In genomic region chr13:93838431-93839136, GRCm38 (mm10) we compare ENCODE assay signal across 9 mouse cellular contexts.
A peak's percentile ranks its signal among the peaks of the same experiment; 100 is the strongest.
DNase-seq lines count a peak whose midpoint lies in the region; ATAC-seq lines count a peak whose summit lies in the region.
"Had no signal": no experiment of that assay in that cellular context is flagged by ENCODE, and none has a peak within 500 bp of the region (broad histone marks: within the 10 kb centered on the region; RNA-seq: fewer than 3 reads in every experiment).

No protein-coding gene starts in this region.

- peaks cover 43% of the 10 kb centered on the region for H3K4me1 ChIP-seq in heart, embryonic 13.5 days
- H3K4me1 ChIP-seq in embryonic facial prominence, embryonic 11.5 days (ENCODE audit: control insufficient read depth, insufficient read depth, low read length) = no peaks in the 10 kb centered on the region; the same call in 1 of the 2 replicates
- peaks cover 9% of the 10 kb centered on the region for H3K4me1 ChIP-seq in hindbrain, embryonic 16.5 days (ENCODE audit: control insufficient read depth, insufficient read depth, low read depth, low read length)
- peaks cover 16% of the 10 kb centered on the region for H3K4me1 ChIP-seq in midbrain, embryonic 16.5 days (ENCODE audit: control insufficient read depth, insufficient read depth, low read length)

- 47% methylated on average over 8 of the region's 8 CpGs for WGBS in heart, embryonic 13.5 days
- WGBS in embryonic facial prominence, embryonic 11.5 days = 25% methylated on average over 8 of the region's 8 CpGs
- WGBS in hindbrain, embryonic 16.5 days = 46% methylated on average over 8 of the region's 8 CpGs
- WGBS in midbrain, embryonic 16.5 days = 54% methylated on average over 8 of the region's 8 CpGs

- DNase-seq in heart, postnatal 4 days = no peak
- DNase-seq in embryonic facial prominence, embryonic 11.5 days (ENCODE audit: low spot score) = no peak
- no peak for DNase-seq in urinary bladder, postnatal 10 days (ENCODE audit: low spot score)
- no peak for DNase-seq in frontal cortex, adult 2 months (ENCODE audit: extremely low spot score in 1 of 2, low spot score in 1 of 2)
- no peak for DNase-seq in left cerebral cortex, adult 9 months (ENCODE audit: low spot score in 2 of 2)
- DNase-seq: liver, embryonic 13.5 days had no signal

- no peaks in the 10 kb centered on the region for H3K36me3 ChIP-seq in heart, embryonic 13.5 days
- no peaks in the 10 kb centered on the region for H3K36me3 ChIP-seq in embryonic facial prominence, embryonic 11.5 days (replicated peaks; ENCODE audit: control insufficient read depth, insufficient read depth, low read depth, low read length)
- no peaks in the 10 kb centered on the region for H3K36me3 ChIP-seq in hindbrain, embryonic 16.5 days (ENCODE audit: control insufficient read depth, insufficient read depth, low read length)
- no peaks in the 10 kb centered on the region for H3K36me3 ChIP-seq in midbrain, embryonic 16.5 days (ENCODE audit: control insufficient read depth, insufficient read depth, low read length)
- H3K36me3 ChIP-seq: liver, embryonic 13.5 days had no signal

- H3K4me2 ChIP-seq in heart, embryonic 13.5 days = peak overlapping the region; percentile 46
- H3K4me2 ChIP-seq in embryonic facial prominence, embryonic 11.5 days (ENCODE audit: low read depth, low read length) = no peak overlapping the region
- no peak overlapping the region for H3K4me2 ChIP-seq in hindbrain, embryonic 16.5 days (ENCODE audit: low read length)
- H3K4me2 ChIP-seq in midbrain, embryonic 16.5 days (ENCODE audit: low read length) = no peak overlapping the region
- H3K4me2 ChIP-seq: liver, embryonic 13.5 days had no signal

- ATAC-seq in heart, embryonic 13.5 days (ENCODE audit: extremely low read depth, insufficient number of reproducible peaks, low FRiP score, low TSS enrichment) = no peak
- ATAC-seq in embryonic facial prominence, embryonic 11.5 days (replicated peaks; ENCODE audit: insufficient number of reproducible peaks, low FRiP score, low TSS enrichment, low read depth) = no peak
- ATAC-seq in hindbrain, embryonic 16.5 days = no peak
- no peak for ATAC-seq in midbrain, embryonic 16.5 days

- no peak overlapping the region for H3K4me3 ChIP-seq in heart, embryonic 13.5 days
- no peak overlapping the region for H3K4me3 ChIP-seq in embryonic facial prominence, embryonic 11.5 days (ENCODE audit: low read depth, low read length)
- H3K4me3 ChIP-seq in hindbrain, embryonic 16.5 days (ENCODE audit: low read length) = no peak overlapping the region
- no peak overlapping the region for H3K4me3 ChIP-seq in midbrain, embryonic 16.5 days (ENCODE audit: low read depth, low read length)
- H3K4me3 ChIP-seq: liver, embryonic 13.5 days had no signal

- H3K27ac ChIP-seq in heart, embryonic 13.5 days (replicated peaks) = peak overlapping the region; percentile 84
- peak overlapping the region; percentile 52 for H3K27ac ChIP-seq in embryonic facial prominence, embryonic 11.5 days (replicated peaks; ENCODE audit: low read depth, low read length)
- peak overlapping the region; percentile 76 for H3K27ac ChIP-seq in hindbrain, embryonic 16.5 days (ENCODE audit: low read depth, low read length)
- peak overlapping the region; percentile 70 for H3K27ac ChIP-seq in midbrain, embryonic 16.5 days (ENCODE audit: low read length)
- H3K27ac ChIP-seq: liver, embryonic 13.5 days had no signal

- H3K27me3 ChIP-seq in heart, embryonic 13.5 days (replicated peaks) = no peaks in the 10 kb centered on the region
- no peaks in the 10 kb centered on the region for H3K27me3 ChIP-seq in embryonic facial prominence, embryonic 11.5 days (ENCODE audit: control insufficient read depth, insufficient read depth, low read length)
- no peaks in the 10 kb centered on the region for H3K27me3 ChIP-seq in hindbrain, embryonic 16.5 days (replicated peaks; ENCODE audit: control insufficient read depth, insufficient read depth, low read length)
- H3K27me3 ChIP-seq in midbrain, embryonic 16.5 days (ENCODE audit: control insufficient read depth, insufficient read depth, low read depth, low read length) = no peaks in the 10 kb centered on the region
- H3K27me3 ChIP-seq: liver, embryonic 13.5 days had no signal

- H3K9me3 ChIP-seq in heart, embryonic 13.5 days = no peaks in the 10 kb centered on the region
- no peaks in the 10 kb centered on the region for H3K9me3 ChIP-seq in embryonic facial prominence, embryonic 11.5 days (replicated peaks; ENCODE audit: control insufficient read depth, low read length)
- 0 out of 2 replicates have a peak, but pooled peaks cover 4% of the 10 kb centered on the region for H3K9me3 ChIP-seq in hindbrain, embryonic 16.5 days (ENCODE audit: control insufficient read depth, low read length)
- no peaks in the 10 kb centered on the region; the same call in 1 of the 2 replicates for H3K9me3 ChIP-seq in midbrain, embryonic 16.5 days (replicated peaks; ENCODE audit: control insufficient read depth, low read length, poor library complexity, severe bottlenecking)
- H3K9me3 ChIP-seq: liver, embryonic 13.5 days had no signal

- H3K9ac ChIP-seq in heart, embryonic 13.5 days = peak overlapping the region; percentile 56
- H3K9ac ChIP-seq in embryonic facial prominence, embryonic 11.5 days (replicated peaks; ENCODE audit: low read length) = no peak overlapping the region
- H3K9ac ChIP-seq in hindbrain, embryonic 16.5 days (ENCODE audit: low read depth, low read length) = no peak overlapping the region; the same call in 1 of the 2 replicates
- peak overlapping the region; percentile 1; the same call in 1 of the 2 replicates for H3K9ac ChIP-seq in midbrain, embryonic 16.5 days (ENCODE audit: low read depth, low read length)
- H3K9ac ChIP-seq: liver, embryonic 13.5 days had no signal

Comparison
In these comparisons a context has a peak if more than half of its experiments do, and no peak if none do; other contexts are left out.
1. H3K9ac ChIP-seq: peak in heart, embryonic 13.5 days (single experiment) and midbrain, embryonic 16.5 days (single experiment); none in embryonic facial prominence, embryonic 11.5 days (single experiment) and hindbrain, embryonic 16.5 days (single experiment).
2. Peak in every context shown above with its lines, with median percentiles within 50 percentile points of each other: H3K27ac ChIP-seq.